In genomic region chr5:90908983-90909382, GRCm38 (mm10) we compare ENCODE assay signal across 9 mouse cellular contexts. TPM values are rescaled to one million over a fixed set of nuclear protein-coding genes. Genes with fewer than 3 reads are reported as not detected.
DNase-seq lines count a peak whose midpoint lies in the region.
"Had no signal": no experiment of that assay in that cellular context is flagged by ENCODE, and none has a peak within 500 bp of the region (broad histone marks: within the 10 kb centered on the region; RNA-seq: fewer than 3 reads in every experiment).

No protein-coding gene starts in this region.

- 3% methylated on average over 2 of the region's 2 CpGs for WGBS in heart, embryonic 10.5 days

- DNase-seq in gastrocnemius, adult 18-20 months (ENCODE audit: low spot score), result peak; percentile 53
- no peak for DNase-seq in gastrocnemius, postnatal 25 days
- peak; percentile 19 for DNase-seq in T-cell, adult 2 months (ENCODE audit: low spot score)
- DNase-seq in embryo, embryonic 11 days, result peak; percentile 81
- peak; percentile 83 for DNase-seq in heart, embryonic 10.5 days (ENCODE audit: low spot score)
- peak; percentile 64 to 85 for DNase-seq in kidney, postnatal 25 days
- DNase-seq in lung, postnatal 10 days, result peak; percentile 67
- peak; percentile 37 for DNase-seq in right cerebral cortex, adult 18-20 months

- no peak overlapping the region for H3K27ac ChIP-seq in heart, embryonic 10.5 days
- H3K27ac ChIP-seq: limb, embryonic 12.5 days had no signal

- no peaks in the 10 kb centered on the region for H3K4me1 ChIP-seq in heart, embryonic 10.5 days

- peaks cover 15% of the 10 kb centered on the region for H3K27me3 ChIP-seq in heart, embryonic 10.5 days (ENCODE audit: insufficient read depth, poor library complexity, severe bottlenecking)

- H3K9me3 ChIP-seq in heart, embryonic 10.5 days, result no peaks in the 10 kb centered on the region
- H3K9me3 ChIP-seq: limb, embryonic 12.5 days had no signal

- H3K36me3 ChIP-seq in heart, embryonic 10.5 days, result no peaks in the 10 kb centered on the region
- H3K36me3 ChIP-seq: limb, embryonic 12.5 days had no signal

- no peak overlapping the region for H3K4me3 ChIP-seq in heart, embryonic 10.5 days
- H3K4me3 ChIP-seq: limb, embryonic 12.5 days had no signal

RNA-seq across cellular contexts. Expression of gene Cxcl2, which starts 5.3 kb away (rescaled TPM):
- total RNA-seq in gastrocnemius, adult 18-20 months (2021), result not detected
- not detected for total RNA-seq in gastrocnemius, postnatal 25 days (2021)
- polyA plus RNA-seq in heart, embryonic 10.5 days (2016; fragmentation: Nextera tagmentation; extraction: Ambion mirVana), result not detected in 2 replicates
- polyA plus RNA-seq: limb, embryonic 12.5 days had no signal

RNA-seq across cellular contexts. Expression of gene Cxcl1, which starts 17.9 kb away (rescaled TPM):
- under 1 TPM in 1 of 2 experiments, not detected in 1; 0.25 TPM for total RNA-seq in gastrocnemius, adult 18-20 months (2021)
- under 1 TPM in 1 of 2 experiments, not detected in 1; 0.24 TPM for total RNA-seq in gastrocnemius, postnatal 25 days (2021)
- 0.24 TPM in 1 of 2 replicates, not detected in the other for polyA plus RNA-seq in heart, embryonic 10.5 days (2016; fragmentation: Nextera tagmentation; extraction: Ambion mirVana)

RNA-seq across cellular contexts. Expression of gene Mthfd2l, which starts 21.9 kb away (rescaled TPM):
- 1 to 10 TPM; 5.7 to 6.9 TPM for total RNA-seq in gastrocnemius, adult 18-20 months (2021)
- total RNA-seq in gastrocnemius, postnatal 25 days (2021), result 1 to 10 TPM; 6.5 to 8.8 TPM
- 28.1 and 34.1 TPM in 2 replicates for polyA plus RNA-seq in heart, embryonic 10.5 days (2016; fragmentation: Nextera tagmentation; extraction: Ambion mirVana)
